ENCODE assay signal across 20 mouse cellular contexts in genomic region chr19:37145846-37146245, GRCm38 (mm10).
"Had no signal": no experiment of that assay in that cellular context is flagged by ENCODE, and none has a peak within 500 bp of the region (broad histone marks: within the 10 kb centered on the region; RNA-seq: fewer than 3 reads in every experiment).

No protein-coding gene starts in this region.

- DNase-seq: kidney, postnatal 10 days; kidney, postnatal 4 days; liver; lung, adult 2 months; lung, postnatal 14 days; lung, postnatal 4 days; retina, postnatal 1 day; right cerebral cortex, postnatal 25 days; spleen, adult 18-20 months; thymus, adult 18-20 months; thymus, postnatal 36 days had no signal

- H3K4me1 ChIP-seq: kidney, embryonic 15.5 days; limb, embryonic 10.5 days; limb, embryonic 13.5 days had no signal

- H3K4me3 ChIP-seq: kidney, embryonic 15.5 days; limb, embryonic 10.5 days; limb, embryonic 13.5 days; liver, embryonic 12.5 days; liver, embryonic 15.5 days; midbrain, embryonic 13.5 days; myocyte; neural tube, embryonic 13.5 days had no signal

- H3K36me3 ChIP-seq: kidney, embryonic 15.5 days; limb, embryonic 10.5 days; limb, embryonic 13.5 days; liver, embryonic 12.5 days; liver, embryonic 15.5 days; midbrain, embryonic 13.5 days; neural tube, embryonic 13.5 days had no signal

- H3K9me3 ChIP-seq: kidney, embryonic 15.5 days; limb, embryonic 10.5 days; limb, embryonic 13.5 days; liver, embryonic 12.5 days; liver, embryonic 15.5 days; midbrain, embryonic 13.5 days; neural tube, embryonic 13.5 days had no signal

- H3K27ac ChIP-seq: kidney, embryonic 15.5 days; limb, embryonic 10.5 days; limb, embryonic 13.5 days; liver, embryonic 12.5 days; liver, embryonic 15.5 days; midbrain, embryonic 13.5 days; neural tube, embryonic 13.5 days had no signal

- H3K4me2 ChIP-seq: kidney, embryonic 15.5 days; limb, embryonic 13.5 days; liver, embryonic 12.5 days; liver, embryonic 15.5 days; midbrain, embryonic 13.5 days; neural tube, embryonic 13.5 days had no signal

- H3K9ac ChIP-seq: kidney, embryonic 15.5 days; limb, embryonic 13.5 days; liver, embryonic 12.5 days; liver, embryonic 15.5 days; midbrain, embryonic 13.5 days; neural tube, embryonic 13.5 days had no signal

- H3K27me3 ChIP-seq: kidney, embryonic 15.5 days; limb, embryonic 13.5 days; liver, embryonic 12.5 days; liver, embryonic 15.5 days; midbrain, embryonic 13.5 days; neural tube, embryonic 13.5 days had no signal

- ATAC-seq: liver, embryonic 12.5 days; midbrain, embryonic 13.5 days; midbrain, embryonic 16.5 days had no signal
